Mouse (Mus musculus) spleen, postnatal 36 days (tissue): ENCODE data around the gene Svs2.
"Not testable (repeated sequence)": the region's sequence is repeated elsewhere in the genome, so short reads cannot be mapped to it uniquely, and the experiment has no call there.

Experiments used
- DNase-seq, 2 experiments: peaks; one replicate each; pipeline ENCODE4 v3.0.0; 2022; ENCODE audit warnings: low spot score in 2 of 2, mixed read lengths in 1 of 2

Svs2 gene

GRCm38 (mm10) chr2:164238366-164238765 lies at the start of gene Svs2:
Gene Svs2 (minus strand): TSS chr2:164238466.
- no peak for DNase-seq

GRCm38 (mm10) chr2:164278359-164278758 lies 40.1 kb upstream of the Svs2 start, which contains the start of gene Svs4:
Gene Svs4 (minus strand): TSS chr2:164278459.
- no peak for DNase-seq

GRCm38 (mm10) chr2:164256540-164256939 lies 18.3 kb upstream of the Svs2 start, which contains the start of gene Svs3b:
Gene Svs3b (minus strand): TSS chr2:164256640.
- DNase-seq, result not testable (repeated sequence)

DNA sequence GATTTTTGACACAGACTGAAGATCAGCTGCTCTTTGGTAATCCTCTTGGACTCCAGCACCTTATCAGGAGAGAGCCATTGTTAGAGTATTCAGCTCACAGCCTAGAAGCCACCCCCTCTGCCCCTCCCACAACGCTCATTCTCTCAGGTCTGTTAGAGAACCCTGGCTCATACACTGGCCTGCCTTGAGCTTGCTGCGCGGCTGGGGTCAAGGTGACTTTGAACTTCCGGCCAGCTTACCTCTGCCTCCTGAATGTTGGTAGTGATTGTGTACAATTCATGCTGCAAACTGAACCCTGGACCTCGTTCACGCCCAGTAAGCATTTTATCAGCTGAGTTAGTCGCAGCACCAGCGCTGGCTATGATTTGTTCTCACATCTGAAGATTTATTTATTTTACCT lies 5.6 kb downstream of the Svs2 start:
- DNase-seq, result no peak

- DNase-seq, result no peak
These were observed 9.8 kb downstream of the Svs2 start for GRCm38 (mm10) chr2:164228361-164229070.

DNA sequence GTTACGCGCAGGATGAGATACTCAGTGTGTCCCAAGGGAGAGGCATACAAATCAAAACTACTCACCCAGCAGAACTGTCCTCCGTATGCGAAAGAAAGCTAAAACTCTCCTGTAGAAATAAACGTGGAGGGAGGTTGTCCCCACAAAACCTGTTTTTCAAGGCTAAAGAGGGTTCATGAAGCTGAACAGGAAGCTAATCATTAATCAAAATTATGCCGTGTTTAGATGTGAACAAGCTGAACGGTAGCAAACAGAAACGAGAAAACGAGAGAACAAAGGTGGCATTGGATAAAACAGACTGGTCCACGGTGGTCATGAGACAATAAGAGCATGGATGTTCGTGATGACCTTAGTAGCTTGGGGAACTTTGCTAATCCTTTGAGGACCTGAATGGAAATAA lies 16.7 kb downstream of the Svs2 start, which contains the start of gene Wfdc15b:
Gene Wfdc15b, minus strand, starts transcription at position 139 of the 400 bp plus-strand sequence.
- no peak for DNase-seq

GRCm38 (mm10) chr2:164219295-164219694 lies 19.0 kb downstream of the Svs2 start:
- no peak for DNase-seq

DNA sequence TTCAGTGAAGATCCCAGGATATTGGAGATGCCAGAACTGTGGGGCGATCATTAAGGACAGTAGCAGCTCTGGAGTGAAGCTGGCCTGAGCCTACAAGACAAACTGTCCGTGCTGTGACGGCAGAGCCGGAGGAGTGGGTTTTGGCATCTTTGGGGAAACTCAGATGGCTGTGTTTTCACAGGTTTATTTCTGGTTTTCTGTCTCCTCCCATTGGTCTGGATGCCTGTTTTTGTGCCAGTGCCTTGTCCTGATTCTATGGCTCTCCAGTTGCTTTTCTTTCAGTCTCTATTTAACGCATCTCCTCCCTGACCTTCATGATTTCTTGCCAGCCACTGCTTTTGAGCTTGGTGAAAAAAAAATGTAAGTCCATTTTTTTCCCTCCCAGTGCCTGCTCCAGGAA lies 25.6 kb downstream of the Svs2 start:
- DNase-seq, result no peak

GRCm38 (mm10) chr2:164210892-164211291 lies 27.4 kb downstream of the Svs2 start:
- DNase-seq, result no peak

DNA sequence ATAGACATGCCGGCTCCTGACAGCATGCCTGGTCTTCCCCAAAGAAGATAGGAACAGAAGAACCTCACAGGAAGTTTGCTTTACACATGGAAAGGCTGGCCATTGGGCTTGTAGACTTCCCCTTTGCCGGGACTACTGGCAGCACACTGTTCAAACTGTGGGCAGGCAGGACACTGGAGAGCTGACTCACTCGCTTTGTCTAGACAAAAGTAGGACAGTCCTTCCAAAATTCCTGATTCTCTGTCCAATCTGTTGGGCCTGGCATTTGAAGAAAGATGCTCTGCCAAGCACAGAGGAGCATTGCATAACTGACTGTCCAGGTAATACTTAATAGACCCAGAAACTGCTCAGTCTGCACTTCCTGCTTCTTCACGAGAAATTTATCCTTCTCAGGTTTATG lies 31.6 kb downstream of the Svs2 start:
- no peak for DNase-seq

DNA sequence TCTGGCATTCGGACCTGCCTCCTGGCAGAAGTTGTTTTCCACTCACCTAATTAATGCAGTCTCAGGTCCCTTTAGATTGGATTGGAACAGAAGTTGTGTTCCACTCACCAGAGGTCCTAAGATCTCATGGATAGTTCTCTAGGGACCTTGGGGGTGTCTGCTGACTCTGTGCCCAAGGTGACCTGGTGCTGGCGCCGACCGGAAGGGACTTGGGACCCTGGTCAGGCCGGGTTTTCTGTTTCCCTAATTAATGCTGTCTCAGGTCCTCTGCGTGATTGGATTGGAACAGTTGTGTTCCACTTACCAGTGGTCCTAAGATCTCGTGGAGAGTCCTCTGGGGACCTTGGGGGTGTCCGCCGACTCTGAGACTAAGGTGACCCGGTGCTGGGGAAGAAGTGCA lies 32.3 kb downstream of the Svs2 start:
- not testable (repeated sequence) for DNase-seq

GRCm38 (mm10) chr2:164199626-164200327 lies 38.5 kb downstream of the Svs2 start, which contains the start of gene Wfdc15a:
Gene Wfdc15a (minus strand): TSS chr2:164200130.
- DNase-seq, result no peak

GRCm38 (mm10) chr2:164196700-164196990 lies 41.6 kb downstream of the Svs2 start:
- DNase-seq, result no peak

GRCm38 (mm10) chr2:164195971-164196699 lies 42.1 kb downstream of the Svs2 start:
- DNase-seq, result no peak

GRCm38 (mm10) chr2:164194959-164195630 lies 43.2 kb downstream of the Svs2 start:
- no peak for DNase-seq

- no peak for DNase-seq
These were observed 46.0 kb downstream of the Svs2 start for GRCm38 (mm10) chr2:164192279-164192678.

- DNase-seq, result no peak
These were observed 47.7 kb downstream of the Svs2 start, which contains the start of gene Wfdc12 for GRCm38 (mm10) chr2:164190576-164190975. Gene Wfdc12 (minus strand): TSS chr2:164190608.

GRCm38 (mm10) chr2:164188722-164189121 lies 49.5 kb downstream of the Svs2 start:
- no peak for DNase-seq
